Mouse (Mus musculus) ES-E14 (cell line): ENCODE data around the gene Sesn3.

Experiments
- HCFC1 ChIP-seq: IDR thresholded peaks from 2 replicates; pipeline ENCODE4 v1.6.1; 2012; ENCODE audit warnings: low read length, inconsistent platforms, borderline replicate concordance; ENCODE audit not compliant: insufficient read depth
- ZC3H11A ChIP-seq: IDR thresholded peaks from 2 replicates; pipeline ENCODE4 v1.6.1; 2012; ENCODE audit warnings: low read depth, mild to moderate bottlenecking, inconsistent platforms, low read length, borderline replicate concordance

DNA sequence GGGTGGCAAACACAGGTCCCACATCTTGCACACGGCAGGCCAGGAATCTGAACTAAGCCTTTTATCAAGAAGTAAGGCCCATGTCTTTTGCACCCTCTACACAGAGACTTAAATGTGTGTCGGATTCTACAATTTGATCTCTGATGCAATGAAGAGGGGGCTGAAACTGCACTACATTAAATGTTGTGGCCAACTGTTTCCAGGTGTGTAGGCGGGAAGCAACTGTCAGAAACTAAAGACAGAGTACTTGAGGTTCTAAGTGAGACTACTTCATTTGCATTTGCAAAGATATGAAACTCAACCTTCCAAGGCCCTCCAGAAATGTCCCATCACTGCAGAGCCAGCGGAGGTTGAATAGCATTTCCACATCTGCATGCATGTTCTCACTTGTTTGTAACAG lies 101.3 kb downstream of the Sesn3 start:
- no peak for TF ChIP-seq HCFC1
- TF ChIP-seq ZC3H11A = no peak
